Mouse (Mus musculus) lung, adult 2 months (tissue): ENCODE measurements around the gene Ddx51.

Source experiments
- CTCF ChIP-seq: fragments of 200-500 bp; IDR thresholded peaks from 2 replicates; pipeline ENCODE4 v1.5.1; 2011; ENCODE audit warnings: mild to moderate bottlenecking, low read length, control low read depth; ENCODE audit not compliant: insufficient read depth
- POLR2A ChIP-seq: fragments of 200-500 bp; IDR thresholded peaks from 2 replicates; pipeline ENCODE4 v1.6.1; 2011; ENCODE audit warnings: low read depth, mild to moderate bottlenecking, control low read depth, low read length, borderline replicate concordance; ENCODE audit errors: extremely low read depth

GRCm38 (mm10) chr5:110698617-110699016 is 45.4 kb downstream of the Ddx51 start:
- TF ChIP-seq POLR2A (no peak), CTCF (no peak)
